Mouse (Mus musculus) adrenal gland, postnatal 4 days (tissue): ENCODE data around the gene Dscaml1. TPM values are rescaled to one million over a fixed set of nuclear protein-coding genes. Genes with fewer than 3 reads are reported as not detected.

Experiments used
- DNase-seq, 2 experiments: peaks; one replicate each; pipeline ENCODE4 v3.0.0; 2021 to 2022; ENCODE audit warnings: low spot score in 2 of 2, mixed read lengths in 2 of 2
- total RNA-seq, 2 experiments: library from RNA; stranded (reverse); gene quantifications; 2 replicates each; pipeline ENCODE4 v1.2.3; 2021

Dscaml1 gene
- total RNA-seq, 2 experiments from 2014 or later = 2.3 to 2.5 TPM

DNA sequence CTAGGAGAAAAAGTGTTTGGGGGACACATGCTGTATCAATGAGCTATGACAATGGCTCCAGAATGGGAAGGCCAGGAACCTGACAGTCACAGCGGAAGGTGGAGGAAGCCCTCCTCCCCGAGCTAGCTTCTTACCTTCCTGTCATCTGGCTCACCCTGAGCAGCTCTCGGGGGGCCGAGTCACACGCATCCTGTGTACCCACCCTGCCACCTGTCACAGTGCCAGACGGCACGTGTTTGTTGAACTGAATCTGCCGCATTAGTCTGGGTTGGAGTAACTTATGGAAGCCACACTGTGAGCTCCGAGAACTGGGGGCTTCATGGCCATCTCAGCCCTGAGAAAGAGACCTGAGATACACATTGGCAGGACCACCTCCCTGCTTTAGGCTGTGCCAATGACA, 249.5 kb downstream of the Dscaml1 start:
- DNase-seq = no peak

DNA sequence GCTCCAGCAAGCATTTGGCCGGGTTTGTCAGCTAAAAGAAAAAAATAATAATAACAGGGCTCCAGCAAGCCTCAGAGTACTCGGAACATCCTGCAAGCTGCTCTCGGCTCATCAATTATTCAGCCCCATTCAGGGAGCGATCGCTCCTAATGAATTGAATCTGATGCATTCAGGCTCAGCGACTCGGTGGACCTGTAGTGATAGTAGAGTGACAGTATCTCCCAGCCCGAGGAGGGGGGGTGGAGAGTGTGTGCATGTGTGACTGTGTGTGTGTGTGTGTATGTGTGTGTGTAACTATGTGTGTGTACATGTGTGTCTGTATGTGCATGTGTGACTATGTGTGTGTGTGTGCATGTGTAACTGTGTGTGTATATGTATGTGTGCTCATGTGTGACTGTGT, 250.2 kb downstream of the Dscaml1 start:
- DNase-seq = no peak

DNA sequence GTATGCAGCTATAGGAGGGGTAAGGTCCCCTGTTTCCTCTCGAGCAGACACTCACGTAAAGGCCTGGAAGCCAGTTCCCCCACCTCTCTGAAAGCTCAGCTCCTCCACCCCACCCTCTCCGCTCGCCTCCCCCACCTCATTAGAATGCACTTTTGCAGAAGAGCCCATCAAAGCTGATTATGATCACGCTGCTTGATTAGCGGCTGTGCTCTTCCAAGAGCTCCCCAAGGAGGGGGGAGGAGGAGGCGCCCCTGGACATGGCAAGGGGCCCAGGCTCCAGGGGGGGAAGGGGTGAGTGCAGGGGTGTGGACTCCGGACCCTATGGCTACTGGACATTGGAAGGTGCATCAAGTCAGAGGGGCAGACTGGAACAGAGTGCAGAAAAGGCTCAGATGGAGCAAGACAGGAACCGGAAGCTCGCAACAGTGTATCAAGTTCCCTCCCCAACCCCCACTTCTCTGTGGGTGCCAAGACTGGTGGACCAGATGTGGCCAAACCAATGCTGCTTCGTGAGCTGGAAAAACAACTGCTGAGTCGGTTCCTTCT, 250.9 kb downstream of the Dscaml1 start:
- no peak for DNase-seq

DNA sequence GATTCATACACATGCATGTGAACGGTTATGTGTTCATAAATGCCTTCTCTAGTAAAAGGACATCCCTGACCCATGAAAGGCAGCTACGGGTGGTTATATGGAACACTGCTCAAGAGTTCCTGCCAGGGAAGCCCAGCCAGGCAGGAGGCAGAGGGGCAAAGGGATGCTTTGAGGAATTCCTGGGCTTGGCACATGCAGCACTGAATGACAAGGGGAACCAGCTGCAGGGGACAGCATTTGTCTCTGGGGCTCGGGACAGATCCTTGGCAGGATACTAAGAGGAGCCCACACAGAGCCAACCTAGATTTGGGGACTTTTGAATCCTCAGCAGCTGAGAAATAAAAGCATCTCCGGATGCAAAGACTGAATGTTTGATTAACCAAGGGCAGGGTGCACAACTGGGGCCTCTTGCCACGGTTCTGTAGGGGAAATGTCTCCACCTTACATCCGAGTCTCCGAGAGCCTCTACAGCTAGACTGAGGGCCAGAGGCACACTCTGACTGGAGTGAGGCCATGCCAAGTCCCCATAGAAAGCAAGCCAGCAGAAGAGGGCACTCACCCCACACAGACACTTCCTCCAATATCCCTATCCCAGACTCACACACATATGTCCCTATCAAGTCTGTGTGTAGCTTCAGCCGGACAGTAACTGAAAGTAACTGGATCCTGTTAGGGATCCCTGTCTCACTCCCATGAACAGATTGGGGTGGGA, 251.7 kb downstream of the Dscaml1 start:
- DNase-seq = no peak

DNA sequence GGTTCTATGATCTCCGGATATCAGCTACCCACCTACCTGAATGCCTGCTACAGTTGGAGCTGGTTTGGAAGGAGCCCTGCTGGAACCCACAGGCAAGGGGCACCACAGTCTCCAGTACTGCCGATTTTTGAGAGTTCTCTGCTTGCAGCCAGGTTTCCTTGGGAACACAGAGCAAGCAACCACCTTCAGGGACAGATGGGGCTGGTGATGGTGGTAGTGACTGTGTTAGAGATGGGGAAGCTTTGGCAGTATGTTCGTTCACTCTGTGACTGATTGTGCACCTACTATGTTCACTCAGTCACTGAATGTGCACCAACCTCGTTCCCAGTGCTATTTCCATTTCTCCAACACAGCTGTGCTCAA, 252.2 kb downstream of the Dscaml1 start:
- no peak for DNase-seq

DNA sequence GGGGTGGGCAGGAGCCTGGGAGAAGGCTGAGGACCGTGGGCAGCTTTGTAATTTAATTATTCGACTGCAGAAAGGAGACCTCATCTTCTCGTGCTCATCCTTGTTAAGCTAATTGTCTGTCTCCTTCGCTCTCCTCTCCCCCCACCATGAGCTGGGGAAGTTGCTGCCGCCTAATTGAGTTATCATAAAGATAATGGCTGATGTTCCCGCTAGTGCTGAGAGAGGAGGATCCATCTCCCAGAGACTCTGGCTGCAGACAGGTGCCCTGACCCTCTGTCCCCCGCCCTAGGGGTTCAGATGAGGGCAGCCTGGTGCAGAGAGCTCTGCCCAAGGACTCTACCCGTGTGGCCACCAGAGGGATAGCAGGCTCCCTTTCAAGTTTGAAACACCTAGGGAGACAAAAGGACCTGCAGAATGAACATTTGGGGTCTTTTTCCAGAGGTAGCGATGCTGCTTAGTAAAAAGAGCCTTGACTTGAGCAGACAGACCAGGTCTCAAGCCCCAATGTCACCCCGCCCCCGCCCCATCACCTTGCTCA, 256.1 kb downstream of the Dscaml1 start:
- no peak for DNase-seq

DNA sequence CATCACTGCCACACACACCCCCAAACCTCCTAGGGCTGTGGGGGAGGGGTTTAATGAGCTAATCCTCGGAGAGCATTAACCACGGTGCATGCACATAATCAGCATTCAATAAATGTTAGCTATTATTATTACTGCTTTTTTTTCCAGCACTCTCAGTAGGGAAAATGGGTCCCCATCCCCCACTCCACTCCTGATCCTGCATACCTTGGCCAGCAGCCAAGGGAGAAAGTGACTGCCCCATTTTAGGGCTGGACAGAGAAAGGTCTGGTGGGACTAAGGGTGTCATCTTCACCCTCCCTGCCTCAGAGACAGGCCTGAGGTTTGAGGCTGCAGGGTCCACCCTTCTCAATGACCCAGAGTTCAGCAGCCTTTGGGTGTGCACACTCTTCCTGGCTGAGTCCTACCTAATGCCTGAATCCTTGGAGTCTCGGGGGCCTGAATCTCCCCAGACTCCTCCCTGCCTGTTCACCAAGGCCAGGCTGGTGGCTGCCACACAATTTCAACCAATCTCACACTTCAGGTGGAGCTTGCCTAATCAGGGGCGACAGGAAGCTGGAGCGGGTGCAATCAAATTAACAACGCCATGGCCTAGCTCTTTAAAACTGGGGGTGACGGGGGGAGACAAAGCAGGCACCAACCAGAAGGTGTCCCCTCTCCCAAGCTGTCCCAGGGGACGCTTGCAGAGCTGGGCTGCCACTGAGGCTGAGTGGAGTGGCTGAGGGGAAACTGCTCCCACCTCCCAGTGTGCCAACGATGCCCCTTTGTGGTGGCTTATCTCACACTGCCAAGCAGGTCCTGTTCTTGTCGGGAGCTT, 267.2 kb downstream of the Dscaml1 start:
- no peak for DNase-seq

DNA sequence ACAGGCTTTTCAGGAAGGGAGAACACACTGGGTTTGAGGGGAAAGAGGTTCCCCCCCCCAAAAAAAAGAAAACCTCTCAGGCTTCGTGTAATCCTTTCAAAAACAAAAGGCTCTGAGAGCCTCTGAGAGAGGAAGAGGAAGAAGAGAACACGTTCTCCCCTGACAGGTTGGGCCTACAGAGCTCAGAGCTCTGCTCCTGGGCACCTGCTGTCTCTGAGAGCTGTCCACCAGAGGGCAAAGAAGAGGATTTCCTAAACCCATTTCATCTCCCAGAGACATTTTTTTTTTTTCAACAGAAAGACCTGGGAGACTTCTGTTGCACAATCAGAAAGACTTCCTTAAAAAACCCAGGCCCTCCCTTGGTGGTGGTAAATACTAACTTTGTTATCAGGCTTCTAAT, 267.8 kb downstream of the Dscaml1 start:
- no peak for DNase-seq

DNA sequence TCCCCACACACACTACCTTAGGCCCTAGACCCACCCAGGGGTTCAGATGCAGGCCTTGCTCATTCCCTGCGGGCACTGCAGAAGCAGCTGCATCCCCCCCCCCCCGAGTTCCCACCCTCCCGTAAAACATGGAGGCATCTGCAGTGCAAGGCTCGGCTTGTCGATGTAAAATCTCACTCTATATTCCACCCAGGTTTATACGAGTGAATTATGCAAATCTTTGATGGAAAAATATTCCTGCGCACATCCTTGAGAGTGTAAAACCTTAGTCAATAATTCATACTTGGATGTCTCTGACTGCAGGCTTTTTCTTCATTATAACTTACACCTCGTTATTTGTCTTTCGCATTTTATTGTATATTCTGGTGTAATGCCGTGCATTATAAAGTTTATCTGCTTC, 272.7 kb downstream of the Dscaml1 start:
- DNase-seq = no peak

DNA sequence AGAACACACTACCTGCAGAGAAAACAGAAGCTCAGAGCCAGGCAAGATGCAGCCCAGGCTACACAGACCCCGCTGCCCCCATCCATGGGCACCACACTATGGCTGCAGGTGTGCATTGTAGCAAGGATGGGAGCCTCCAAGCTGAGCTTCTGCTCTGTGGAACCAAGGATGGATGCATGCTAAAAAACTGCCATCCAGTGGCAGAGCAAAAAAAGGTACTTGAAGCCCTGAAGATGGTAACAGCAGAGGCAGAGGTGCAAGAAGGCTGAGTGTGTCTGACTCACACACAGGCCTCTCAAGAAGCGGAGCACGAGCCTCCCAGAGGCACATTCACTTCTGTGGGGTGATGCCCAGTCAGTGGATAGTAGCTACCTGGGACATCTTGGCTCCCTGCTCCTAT, 276.8 kb downstream of the Dscaml1 start:
- DNase-seq = no peak

DNA sequence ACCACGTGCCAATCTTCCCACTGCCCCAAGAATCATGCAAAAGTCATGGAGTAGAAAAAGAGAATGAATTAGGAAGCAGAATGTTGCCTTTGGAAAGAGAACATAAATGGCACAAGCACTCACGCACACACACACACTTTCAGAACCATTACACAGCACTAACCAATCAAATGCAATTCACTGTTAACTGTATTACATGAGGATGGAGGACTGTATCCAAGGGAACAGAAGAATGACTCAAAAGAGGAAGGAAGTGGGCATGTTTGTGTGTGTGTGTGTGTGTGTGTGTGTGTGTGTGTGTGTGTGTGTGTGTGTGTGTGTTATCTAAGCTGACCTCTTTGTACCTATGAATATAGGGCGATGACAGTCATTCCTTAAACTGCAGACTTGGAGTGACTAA, 278.0 kb downstream of the Dscaml1 start:
- DNase-seq = no peak

DNA sequence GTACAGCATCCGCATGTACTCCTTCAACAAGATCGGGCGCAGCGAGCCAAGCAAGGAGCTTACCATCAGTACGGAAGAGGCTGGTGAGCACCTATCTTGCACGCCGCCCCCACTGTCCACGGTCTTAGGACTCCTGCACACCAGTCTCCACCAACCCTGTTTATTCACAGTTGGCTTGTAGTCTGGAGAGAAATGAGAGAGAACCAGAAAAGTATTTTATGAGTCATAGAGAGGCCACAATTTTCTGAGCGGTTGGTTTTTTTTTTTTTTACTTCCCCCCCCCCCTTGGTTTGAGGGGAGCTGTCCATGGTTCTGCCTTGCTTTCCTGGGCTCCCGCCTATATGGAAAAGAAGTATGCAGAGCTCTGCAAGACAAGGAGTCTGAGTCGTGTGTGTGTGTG, 283.9 kb downstream of the Dscaml1 start:
- DNase-seq = no peak

DNA sequence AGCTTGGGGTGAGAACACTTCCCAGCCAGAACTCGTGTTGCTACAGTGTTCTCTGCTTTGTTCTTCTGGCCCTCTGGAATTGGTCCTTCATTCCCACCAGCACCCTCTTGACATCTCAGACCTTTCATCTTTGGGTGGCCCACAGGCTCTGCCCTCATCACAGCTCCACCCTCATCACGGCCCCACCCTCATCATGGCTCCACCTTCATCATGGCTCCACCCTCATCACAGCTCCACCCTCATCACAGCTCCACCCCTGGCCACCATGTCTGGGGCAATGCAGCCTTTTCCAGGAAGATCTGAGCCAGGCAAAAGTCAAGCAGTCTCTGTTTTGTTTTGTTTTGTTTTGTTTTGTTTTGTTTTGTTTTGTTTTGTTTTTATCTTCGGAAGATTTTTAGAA, 289.0 kb downstream of the Dscaml1 start:
- DNase-seq = no peak

DNA sequence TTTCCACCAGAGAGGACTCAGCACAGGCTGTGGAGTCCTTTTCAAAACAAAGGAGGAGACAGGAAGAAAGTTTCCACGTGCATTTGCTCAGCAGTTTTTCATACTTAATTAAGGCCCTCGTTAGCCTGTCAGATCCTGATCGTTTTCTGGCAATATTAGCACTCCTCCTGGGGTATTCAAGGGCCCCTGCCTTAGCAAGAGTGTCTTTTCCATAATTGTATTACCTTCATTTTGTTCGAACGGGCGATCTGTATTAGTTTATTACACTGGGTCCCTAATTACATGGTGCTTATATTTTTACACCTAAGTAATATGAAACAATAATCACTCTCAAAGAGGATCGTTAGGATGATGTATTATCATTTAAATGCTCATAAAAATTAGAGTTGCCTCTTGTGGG, 293.6 kb downstream of the Dscaml1 start:
- DNase-seq = no peak

DNA sequence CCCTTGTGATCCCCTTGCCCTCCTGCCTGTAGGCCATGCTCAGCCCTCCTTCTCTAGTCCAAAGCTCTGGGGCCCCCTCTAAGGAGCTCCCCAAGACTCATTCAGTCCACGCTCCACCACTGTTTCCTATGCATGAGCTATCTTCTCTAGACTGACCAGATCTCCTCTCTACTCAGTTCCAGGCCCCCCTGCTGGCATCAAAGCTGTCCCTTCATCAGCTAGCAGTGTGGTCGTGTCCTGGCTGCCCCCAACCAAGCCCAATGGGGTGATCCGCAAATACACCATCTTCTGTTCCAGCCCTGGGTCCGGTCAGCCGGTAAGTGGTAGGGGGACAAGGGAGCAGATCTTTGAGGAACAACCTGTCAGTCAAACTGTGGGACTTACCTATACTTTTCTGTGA, 305.4 kb downstream of the Dscaml1 start:
- DNase-seq = no peak

DNA sequence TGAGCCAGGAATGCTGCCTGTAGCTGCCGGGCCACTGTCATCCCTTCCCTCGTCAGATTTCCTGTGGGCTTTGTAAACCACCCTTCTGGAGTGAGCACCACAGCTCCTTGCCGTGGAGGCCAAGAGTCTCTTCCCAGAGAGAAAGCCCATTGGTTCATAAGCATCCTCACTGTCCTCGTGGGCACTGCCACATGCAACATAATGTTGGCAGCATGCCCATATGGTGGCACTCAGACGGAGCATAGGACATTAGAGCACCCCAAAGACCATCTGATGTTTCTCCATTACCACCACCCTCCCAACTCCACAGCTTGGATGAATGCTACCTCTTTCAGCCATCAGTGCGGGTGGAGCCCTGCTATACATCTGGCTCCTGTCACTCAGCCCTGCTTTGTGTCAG, 306.8 kb downstream of the Dscaml1 start:
- DNase-seq = no peak

DNA sequence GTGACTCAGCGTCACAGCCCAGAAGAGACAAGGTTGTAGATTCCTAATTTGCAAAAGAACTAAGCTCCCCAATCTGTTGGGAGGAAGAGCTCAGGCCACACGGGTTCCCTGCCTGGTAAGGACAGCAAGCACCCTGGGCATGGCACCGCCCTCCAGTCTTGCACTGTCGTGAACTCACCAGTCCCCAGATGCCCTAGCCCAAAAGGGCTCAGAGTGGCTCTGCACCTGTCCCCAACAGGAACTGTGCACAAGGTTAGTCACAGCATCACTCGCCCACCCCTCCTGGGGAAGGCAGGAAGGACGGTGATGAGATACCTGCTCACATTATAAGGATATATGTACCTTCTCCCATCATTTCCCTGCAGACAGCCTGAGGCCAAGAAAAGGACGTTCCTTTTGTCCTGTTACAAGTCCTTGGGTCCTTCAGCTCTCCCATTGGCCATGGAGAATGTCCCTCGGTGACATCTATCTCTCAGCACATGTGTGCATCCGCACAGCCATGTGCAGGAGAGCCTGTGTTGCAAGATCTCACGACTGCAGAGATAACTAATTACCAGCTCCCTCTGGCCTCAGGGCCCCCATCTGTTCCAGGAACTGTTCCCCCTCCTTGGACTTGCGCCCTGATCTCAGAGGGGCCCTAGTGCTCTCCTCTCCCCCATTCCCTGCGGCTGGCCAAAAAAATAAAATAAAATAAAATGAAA, 312.7 kb downstream of the Dscaml1 start:
- no peak for DNase-seq

DNA sequence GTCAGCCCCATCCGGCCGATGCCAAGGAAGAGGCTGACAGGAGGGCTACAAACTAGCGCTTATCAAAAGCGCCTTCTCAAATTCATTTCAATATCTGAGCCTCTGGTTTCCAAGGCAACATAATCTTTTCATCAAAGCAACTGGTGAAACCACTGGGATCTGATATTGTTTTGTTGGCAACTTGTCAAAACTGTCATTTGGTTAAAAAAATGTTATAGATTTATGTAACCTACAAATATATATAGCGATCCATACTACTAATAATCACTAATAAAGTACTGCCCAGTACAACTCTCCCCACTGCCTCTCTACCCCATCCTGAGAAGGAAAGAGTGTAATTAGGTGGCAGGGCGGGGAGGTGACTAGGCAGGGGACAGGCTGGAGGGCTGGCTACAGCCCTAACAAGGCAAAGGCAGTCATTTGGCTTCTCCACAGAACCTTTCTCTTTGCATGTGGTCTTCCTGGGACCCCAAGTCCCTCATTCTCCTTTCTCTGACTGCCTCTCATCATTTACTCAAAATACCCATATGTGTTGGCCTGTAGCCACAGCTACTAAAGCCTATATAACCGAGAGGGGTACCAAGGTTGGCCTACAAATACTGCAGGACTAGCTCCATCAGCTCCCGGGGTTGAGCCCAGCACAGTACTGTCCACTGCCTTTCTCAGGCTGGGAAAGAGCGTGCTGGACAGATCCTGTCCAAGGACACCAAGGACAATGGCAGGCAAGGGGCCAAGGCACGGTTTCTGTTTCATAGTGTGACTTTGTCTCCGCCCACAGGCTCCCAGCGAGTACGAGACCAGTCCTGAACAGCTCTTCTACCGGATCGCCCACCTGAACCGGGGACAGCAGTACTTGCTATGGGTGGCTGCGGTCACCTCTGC, 313.5 kb downstream of the Dscaml1 start:
- peak; percentile 29 to 52 for DNase-seq

DNA sequence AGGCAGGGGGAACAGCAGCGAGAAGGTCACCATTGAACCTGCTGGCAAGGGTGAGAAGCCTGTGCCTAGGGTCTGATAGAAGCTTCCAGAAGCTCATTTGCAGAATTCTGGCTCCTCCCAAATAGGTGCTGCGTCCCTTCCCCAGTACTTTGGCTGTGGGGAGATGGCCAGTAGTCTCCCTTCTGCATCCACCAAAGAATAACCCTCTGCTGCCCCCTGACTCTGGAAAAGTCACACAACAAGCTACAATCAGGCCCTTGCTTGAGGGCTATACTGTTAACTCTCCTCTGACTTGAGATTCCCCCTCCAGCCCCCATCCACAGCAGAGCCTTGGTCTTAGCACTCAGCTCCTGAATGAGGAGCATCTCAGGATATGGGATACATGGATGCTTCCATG, 314.2 kb downstream of the Dscaml1 start:
- DNase-seq = no peak

DNA sequence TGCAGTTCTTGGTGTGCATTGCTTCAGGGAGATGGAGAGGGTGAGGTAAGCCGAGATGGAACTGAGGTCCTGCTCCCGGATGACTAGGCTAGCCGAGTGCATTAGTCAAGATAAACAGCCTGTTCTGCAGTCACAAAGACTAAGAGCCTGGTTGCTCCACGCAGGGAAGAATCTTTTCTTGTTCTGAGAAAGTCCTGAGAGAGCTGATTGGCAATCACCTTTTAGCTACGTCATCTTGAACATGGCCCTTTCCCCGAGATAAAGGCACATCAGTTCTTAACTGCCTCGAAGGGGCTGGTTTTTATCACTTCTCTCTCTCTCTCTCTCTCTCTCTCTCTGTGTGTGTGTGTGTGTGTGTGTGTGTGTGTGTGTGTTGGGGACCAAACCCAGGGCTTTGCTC, 319.0 kb downstream of the Dscaml1 start:
- no peak for DNase-seq

DNA sequence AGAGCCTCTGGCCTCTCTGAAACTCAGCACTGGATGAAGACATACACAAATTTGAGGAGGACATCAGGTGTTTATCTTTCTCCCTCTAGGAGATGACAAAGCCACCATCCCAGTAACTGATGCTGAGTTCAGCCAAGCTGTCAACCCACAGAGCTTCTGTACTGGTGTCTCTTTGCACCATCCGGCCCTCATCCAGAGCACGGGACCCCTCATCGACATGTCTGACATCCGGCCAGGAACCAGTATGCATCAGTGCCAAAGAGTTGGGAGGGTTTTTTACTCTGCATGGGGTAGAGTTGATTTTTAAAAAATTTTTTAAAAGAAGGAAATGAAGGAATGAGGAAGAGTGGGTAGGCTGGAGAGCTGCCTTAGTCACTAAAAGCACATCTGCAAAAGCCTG, 323.5 kb downstream of the Dscaml1 start:
- no peak for DNase-seq
